Mouse (Mus musculus) forebrain, embryonic 13.5 days (tissue): ENCODE measurements at regions not wholly inside any gene's neighbourhood (a gene's known extent, or its start where the extent isn't known, plus 50 kb on each side); places are given as distances from the start of the nearest gene placed in this dataset.

Source experiments
- ATAC-seq: fragments of 200-750 bp; cut with Nextera tagmentation; 2 replicates; pipeline ENCODE4 v1.8.0; 2017
- H3K27ac ChIP-seq: fragments of 300-500 bp; sonication (generic); 2 replicates; pipeline ENCODE4 v1.5.1; 2015; ENCODE audit warnings: inconsistent platforms, mild to moderate bottlenecking, moderate library complexity
- H3K27me3 ChIP-seq: fragments of 300-500 bp; sonication (generic); 2 replicates; pipeline ENCODE4 v1.6.1; 2015; ENCODE audit warnings: mild to moderate bottlenecking, inconsistent platforms
- H3K36me3 ChIP-seq: fragments of 300-500 bp; sonication (generic); 2 replicates; pipeline ENCODE4 v1.6.1; 2015; ENCODE audit warnings: mild to moderate bottlenecking, inconsistent platforms; ENCODE audit not compliant: poor library complexity, severe bottlenecking
- H3K4me1 ChIP-seq: fragments of 300-500 bp; sonication (generic); 2 replicates; pipeline ENCODE4 v1.6.1; 2015; ENCODE audit warnings: inconsistent platforms
- H3K4me2 ChIP-seq: fragments of 300-500 bp; sonication (generic); 2 replicates; pipeline ENCODE4 v1.6.1; 2015; ENCODE audit warnings: inconsistent platforms, mild to moderate bottlenecking, moderate library complexity
- H3K4me3 ChIP-seq: fragments of 300-500 bp; sonication (generic); 2 replicates; pipeline ENCODE4 v1.5.1; 2015; ENCODE audit warnings: mild to moderate bottlenecking, inconsistent platforms
- H3K9ac ChIP-seq: fragments of 300-500 bp; sonication (generic); 2 replicates; pipeline ENCODE4 v1.6.1; 2015; ENCODE audit warnings: mild to moderate bottlenecking, inconsistent platforms
- H3K9me3 ChIP-seq: fragments of 300-500 bp; sonication (generic); replicated peaks from 2 replicates; pipeline ENCODE4 v1.6.1; 2016; ENCODE audit warnings: inconsistent platforms
- WGBS: fragments of 180-500 bp; shearing (Covaris S2); methylation state at CpG from one replicate; pipeline ENCODE4 v1.1.7; 2015; 5-methylcytosine and 5-hydroxymethylcytosine counted together

DNA sequence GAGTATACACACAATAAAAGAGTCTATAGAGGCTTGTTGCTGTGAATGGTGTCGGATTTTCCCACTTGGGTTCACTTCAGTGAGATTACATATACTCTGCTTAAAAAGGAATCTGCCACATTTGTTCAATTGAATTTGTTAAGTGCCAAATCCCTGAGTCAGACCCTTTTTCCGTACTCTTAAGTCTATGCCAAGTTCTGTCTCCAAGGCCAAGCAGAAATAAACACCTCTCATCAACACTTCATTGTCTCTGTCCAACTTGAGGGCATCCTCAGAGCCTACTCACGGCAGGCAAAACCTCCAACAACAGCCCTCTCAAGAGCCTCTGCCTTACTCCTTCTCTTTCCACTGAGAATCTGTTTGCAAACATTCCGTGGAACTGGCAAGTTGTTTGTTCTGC lies 325.6 kb upstream of the Nr2f2 start:
- H3K9me3 ChIP-seq = no peaks in the 10 kb centered on the region
- H3K9ac ChIP-seq = no peak overlapping the region
- 77% methylated on average over 4 of the region's 4 CpGs for WGBS
- no peaks in the 10 kb centered on the region for H3K36me3 ChIP-seq
- ATAC-seq = no peak
- H3K27ac ChIP-seq = no peak overlapping the region
- H3K4me1 ChIP-seq = no peaks in the 10 kb centered on the region
- no peak overlapping the region for H3K4me2 ChIP-seq
- H3K27me3 ChIP-seq = no peaks in the 10 kb centered on the region
- no peak overlapping the region for H3K4me3 ChIP-seq

DNA sequence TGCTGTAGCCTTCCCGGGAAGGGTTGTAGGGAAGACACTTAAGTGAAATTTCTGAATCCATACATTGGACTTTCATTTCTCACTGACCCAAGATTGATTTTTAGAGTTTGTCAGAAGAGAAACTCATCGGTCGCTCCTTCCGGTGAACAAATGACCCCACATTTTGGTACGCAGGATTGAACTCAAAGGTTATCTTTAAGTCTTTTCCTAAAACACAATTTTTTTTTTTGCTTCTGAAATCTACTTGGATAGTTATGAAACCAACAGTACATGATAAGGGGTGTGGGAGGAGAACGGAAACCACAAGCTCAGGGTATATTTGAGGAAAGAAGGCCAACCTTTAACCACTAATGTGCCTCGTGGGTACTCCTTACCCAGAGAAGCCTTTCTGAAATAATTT lies 324.3 kb upstream of the Nr2f2 start:
- H3K9ac ChIP-seq = no peak overlapping the region
- H3K36me3 ChIP-seq = no peaks in the 10 kb centered on the region
- WGBS = 95% methylated on average over 7 of the region's 7 CpGs
- H3K9me3 ChIP-seq = no peaks in the 10 kb centered on the region
- no peaks in the 10 kb centered on the region for H3K4me1 ChIP-seq
- H3K27me3 ChIP-seq = no peaks in the 10 kb centered on the region
- no peak overlapping the region for H3K27ac ChIP-seq
- no peak overlapping the region for H3K4me2 ChIP-seq
- no peak overlapping the region for H3K4me3 ChIP-seq
- ATAC-seq = no peak

DNA sequence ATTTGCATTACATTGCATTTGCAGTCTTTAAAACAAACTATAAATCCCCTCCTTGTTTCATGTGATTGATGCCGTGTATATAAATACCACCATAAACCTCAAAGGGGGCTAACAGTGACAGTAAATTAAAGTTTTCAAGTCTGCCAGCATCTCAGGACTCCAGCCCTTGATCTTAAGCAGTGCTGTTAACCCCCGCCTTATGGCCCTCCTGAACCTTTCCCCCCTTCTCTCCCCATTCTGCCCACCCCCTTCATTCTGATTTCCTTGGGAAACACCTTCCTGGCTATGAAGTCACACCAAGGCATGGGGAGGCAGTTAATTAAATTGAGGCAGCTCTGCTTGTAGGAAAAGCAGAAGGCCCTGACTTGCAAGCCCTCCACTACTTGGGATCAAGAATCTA lies 302.5 kb upstream of the Nr2f2 start:
- 71% methylated on average over 2 of the region's 2 CpGs for WGBS
- no peaks in the 10 kb centered on the region for H3K9me3 ChIP-seq
- H3K27me3 ChIP-seq = no peaks in the 10 kb centered on the region
- H3K4me1 ChIP-seq = no peaks in the 10 kb centered on the region
- no peak for ATAC-seq
- H3K4me3 ChIP-seq = no peak overlapping the region
- no peaks in the 10 kb centered on the region for H3K36me3 ChIP-seq
- no peak overlapping the region for H3K27ac ChIP-seq
- no peak overlapping the region for H3K4me2 ChIP-seq
- H3K9ac ChIP-seq = no peak overlapping the region

DNA sequence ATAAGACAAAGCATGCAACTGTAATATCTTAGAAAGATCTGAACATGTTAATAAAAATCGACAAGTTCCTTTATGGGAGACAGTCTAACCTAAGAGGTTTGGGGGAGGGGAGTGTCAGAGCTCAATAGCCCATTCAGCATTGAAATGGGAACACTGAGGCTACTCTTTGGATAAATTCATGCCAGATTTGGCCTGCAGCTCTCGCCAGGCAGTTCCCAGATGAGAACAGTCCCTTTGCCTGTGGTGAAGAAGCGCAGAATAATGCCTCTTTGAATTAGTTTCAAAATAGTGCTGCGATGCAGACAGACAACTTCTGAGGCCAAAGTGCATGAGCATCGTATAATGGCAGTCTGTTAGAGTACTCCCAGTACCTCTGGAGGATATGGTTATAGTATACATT lies 293.6 kb upstream of the Nr2f2 start:
- no peaks in the 10 kb centered on the region for H3K27me3 ChIP-seq
- ATAC-seq = no peak
- H3K4me2 ChIP-seq = no peak overlapping the region
- H3K4me1 ChIP-seq = no peaks in the 10 kb centered on the region
- no peak overlapping the region for H3K4me3 ChIP-seq
- H3K27ac ChIP-seq = no peak overlapping the region
- no peak overlapping the region for H3K9ac ChIP-seq
- no peaks in the 10 kb centered on the region for H3K36me3 ChIP-seq
- no peaks in the 10 kb centered on the region for H3K9me3 ChIP-seq
- WGBS = 64% methylated on average over 5 of the region's 5 CpGs

DNA sequence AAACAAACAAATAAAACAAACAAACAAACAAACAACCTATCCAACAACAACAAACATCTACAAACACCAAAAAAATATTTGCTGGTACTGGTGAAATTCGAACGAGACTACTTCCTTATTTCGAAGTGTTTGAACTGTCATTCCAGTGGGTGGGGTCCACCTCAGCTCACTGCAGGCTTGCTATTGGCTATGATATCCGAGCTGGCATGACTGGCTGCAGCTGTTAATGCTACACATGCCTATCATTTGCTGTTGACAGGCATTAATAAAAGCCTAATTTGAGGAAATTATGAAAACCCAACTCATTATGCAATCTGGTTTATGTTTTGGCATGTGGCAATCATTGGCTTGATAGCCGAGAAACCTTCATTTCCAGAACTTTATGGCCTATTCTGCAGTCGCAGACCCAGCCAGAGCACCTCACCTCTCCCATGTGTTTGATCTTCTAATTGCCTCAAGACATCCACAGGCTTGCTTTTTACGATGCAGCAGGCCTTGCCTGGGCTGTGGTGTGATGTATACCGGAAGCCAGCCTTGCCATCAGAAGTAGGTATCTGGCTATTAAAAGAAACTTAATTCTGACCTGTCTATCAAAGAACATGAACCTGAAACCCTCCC lies 283.3 kb upstream of the Nr2f2 start:
- Histone ChIP-seq H3K27ac (no peak overlapping the region), H3K27me3 (no peaks in the 10 kb centered on the region), H3K9ac (no peak overlapping the region), H3K4me2 (no peak overlapping the region), H3K4me1 (no peaks in the 10 kb centered on the region), H3K9me3 (no peaks in the 10 kb centered on the region), H3K4me3 (no peak overlapping the region), H3K36me3 (no peaks in the 10 kb centered on the region)
- 81% methylated on average over 8 of the region's 8 CpGs for WGBS
- ATAC-seq = no peak

DNA sequence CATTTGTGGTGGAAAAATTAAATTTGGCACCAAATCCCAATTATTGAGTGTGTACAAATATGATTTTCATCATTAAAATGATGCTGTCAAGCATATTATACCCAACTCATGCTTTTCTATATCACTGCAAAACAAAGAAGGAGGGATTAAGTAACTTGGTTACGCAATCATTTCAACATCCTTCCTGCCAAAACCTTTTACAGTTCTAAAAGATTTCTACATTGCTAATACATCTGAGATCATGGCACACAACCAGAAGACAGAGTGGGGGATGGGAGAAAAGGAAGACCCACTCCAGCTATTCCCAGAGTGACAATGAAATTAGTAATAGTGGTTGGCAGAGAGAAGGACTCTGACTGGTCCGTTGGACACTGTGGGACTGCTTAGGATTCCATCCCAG lies 280.3 kb upstream of the Nr2f2 start:
- WGBS = 73% methylated on average over 2 of the region's 2 CpGs
- no peak overlapping the region for H3K4me2 ChIP-seq
- 0 out of 2 replicates have a peak, but pooled peaks have one; percentile 13 for ATAC-seq
- H3K36me3 ChIP-seq = no peaks in the 10 kb centered on the region
- no peaks in the 10 kb centered on the region for H3K27me3 ChIP-seq
- no peaks in the 10 kb centered on the region for H3K9me3 ChIP-seq
- H3K27ac ChIP-seq = no peak overlapping the region
- H3K9ac ChIP-seq = no peak overlapping the region
- H3K4me1 ChIP-seq = peaks cover 8% of the 10 kb centered on the region
- H3K4me3 ChIP-seq = no peak overlapping the region

DNA sequence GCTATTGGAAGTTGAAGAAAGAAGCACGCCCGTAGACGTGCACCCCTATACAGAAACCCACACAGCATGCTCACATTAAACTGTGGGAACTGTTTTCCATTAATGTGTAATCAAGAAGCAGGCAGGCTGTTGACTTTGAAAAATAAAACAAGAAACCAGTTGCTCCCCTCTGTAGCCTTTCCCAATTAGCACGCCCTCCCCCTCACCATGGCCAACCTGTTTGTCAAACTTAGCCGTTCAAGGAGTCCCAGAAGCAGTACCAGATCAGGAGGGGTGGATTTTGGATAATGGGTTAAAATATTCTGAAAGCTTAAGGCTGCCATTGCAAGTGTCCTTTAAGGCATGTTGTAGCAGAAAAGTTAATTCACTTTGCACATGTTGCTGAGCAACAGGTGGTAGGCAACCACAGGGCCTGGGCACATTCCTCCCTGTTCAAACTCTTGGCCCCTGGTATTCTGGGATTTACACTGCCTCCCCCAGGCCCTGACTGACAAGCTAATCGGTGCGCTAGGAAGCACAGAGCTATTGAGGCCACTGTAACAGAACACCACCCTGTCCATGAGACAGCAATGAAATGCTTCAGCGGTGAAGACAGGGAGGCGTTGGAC lies 277.3 kb upstream of the Nr2f2 start:
- ATAC-seq = 0 out of 2 replicates have a peak, but pooled peaks have one; percentile 50
- WGBS = 34% methylated on average over 9 of the region's 9 CpGs

DNA sequence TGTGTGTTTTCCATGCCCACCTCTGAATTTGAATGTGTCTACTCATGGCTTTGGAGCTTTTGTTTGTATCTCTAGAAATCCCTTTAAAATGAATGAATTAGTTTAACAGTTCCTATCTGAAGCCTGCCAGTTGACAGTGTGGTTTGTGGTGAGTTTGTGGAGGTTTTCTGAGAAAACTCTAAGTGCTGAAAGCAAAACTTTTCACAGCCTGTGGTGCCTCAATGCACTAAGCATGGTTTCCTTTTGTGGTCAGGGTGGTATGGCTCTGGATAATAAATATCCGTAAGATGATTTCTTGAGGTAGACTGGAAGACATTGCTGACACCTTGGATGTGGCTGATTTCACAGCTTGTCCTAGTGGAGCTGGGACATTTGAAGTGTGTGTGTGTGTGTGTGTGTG lies 276.5 kb upstream of the Nr2f2 start:
- Histone ChIP-seq H3K4me1 (peaks cover 12% of the 10 kb centered on the region), H3K4me2 (no peak overlapping the region), H3K9me3 (no peaks in the 10 kb centered on the region), H3K36me3 (no peaks in the 10 kb centered on the region), H3K4me3 (no peak overlapping the region), H3K27ac (no peak overlapping the region), H3K9ac (no peak overlapping the region), H3K27me3 (peaks cover 4% of the 10 kb centered on the region; the same call in 1 of the 2 replicates)
- no peak for ATAC-seq
- WGBS = 96% methylated on average over 1 of the region's 1 CpGs

More for the DNA sequence above, 277.3 kb upstream of the Nr2f2 start:
- H3K4me3 ChIP-seq = no peak overlapping the region
- no peak overlapping the region for H3K4me2 ChIP-seq
- H3K4me1 ChIP-seq = peaks cover 12% of the 10 kb centered on the region
- no peaks in the 10 kb centered on the region for H3K36me3 ChIP-seq
- H3K27ac ChIP-seq = no peak overlapping the region
- no peaks in the 10 kb centered on the region for H3K9me3 ChIP-seq
- peaks cover 4% of the 10 kb centered on the region; the same call in 1 of the 2 replicates for H3K27me3 ChIP-seq
- H3K9ac ChIP-seq = no peak overlapping the region

DNA sequence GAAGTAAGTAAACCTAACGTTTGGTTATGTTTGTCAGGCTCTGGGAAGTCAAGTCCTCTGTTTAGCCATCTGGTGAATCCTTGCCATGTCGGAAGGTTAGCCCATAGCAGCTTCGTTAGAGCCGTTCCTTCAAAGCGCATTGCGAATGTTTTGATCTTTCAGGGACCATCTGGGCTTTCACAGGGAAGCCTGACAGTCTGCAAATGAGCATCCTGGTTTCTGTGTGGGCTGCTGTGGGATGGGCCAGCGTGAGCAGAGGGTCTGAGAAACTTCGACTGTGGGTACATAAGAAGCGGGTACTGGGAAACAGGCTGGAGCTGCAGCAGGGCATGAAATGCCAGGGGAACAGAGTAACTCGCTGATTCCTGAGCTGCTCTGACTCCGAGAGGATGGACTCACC lies 274.7 kb upstream of the Nr2f2 start:
- peaks cover 12% of the 10 kb centered on the region for H3K4me1 ChIP-seq
- H3K9ac ChIP-seq = no peak overlapping the region
- H3K36me3 ChIP-seq = no peaks in the 10 kb centered on the region
- no peak overlapping the region for H3K4me3 ChIP-seq
- peak; percentile 78 for ATAC-seq
- H3K4me2 ChIP-seq = no peak overlapping the region
- H3K27ac ChIP-seq = no peak overlapping the region
- 41% methylated on average over 11 of the region's 11 CpGs for WGBS
- H3K9me3 ChIP-seq = no peaks in the 10 kb centered on the region
- H3K27me3 ChIP-seq = peaks cover 4% of the 10 kb centered on the region; the same call in 1 of the 2 replicates

DNA sequence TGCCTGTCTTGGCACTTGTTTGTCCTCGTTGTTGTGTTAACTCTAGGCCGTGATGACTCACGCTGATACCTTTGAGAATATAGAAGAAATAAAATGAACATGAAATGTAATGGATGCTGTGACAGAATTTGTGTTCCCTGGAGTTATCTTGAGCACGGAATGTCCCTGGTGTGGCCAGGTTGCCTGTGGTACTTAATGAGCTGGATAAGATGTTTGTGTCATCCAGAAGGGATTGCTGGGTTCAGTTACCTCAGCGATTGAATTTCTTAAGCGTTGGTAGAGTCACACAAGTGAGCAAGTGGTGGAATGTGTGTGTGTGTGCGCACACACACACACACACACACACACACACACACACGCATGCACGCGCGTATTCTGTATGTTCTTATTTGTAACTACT lies 274.0 kb upstream of the Nr2f2 start:
- Histone ChIP-seq H3K4me2 (no peak overlapping the region), H3K4me1 (peaks cover 12% of the 10 kb centered on the region), H3K9me3 (no peaks in the 10 kb centered on the region), H3K27ac (no peak overlapping the region), H3K4me3 (no peak overlapping the region), H3K27me3 (peaks cover 4% of the 10 kb centered on the region; the same call in 1 of the 2 replicates), H3K36me3 (no peaks in the 10 kb centered on the region), H3K9ac (no peak overlapping the region)
- 87% methylated on average over 11 of the region's 11 CpGs for WGBS
- no peak for ATAC-seq

DNA sequence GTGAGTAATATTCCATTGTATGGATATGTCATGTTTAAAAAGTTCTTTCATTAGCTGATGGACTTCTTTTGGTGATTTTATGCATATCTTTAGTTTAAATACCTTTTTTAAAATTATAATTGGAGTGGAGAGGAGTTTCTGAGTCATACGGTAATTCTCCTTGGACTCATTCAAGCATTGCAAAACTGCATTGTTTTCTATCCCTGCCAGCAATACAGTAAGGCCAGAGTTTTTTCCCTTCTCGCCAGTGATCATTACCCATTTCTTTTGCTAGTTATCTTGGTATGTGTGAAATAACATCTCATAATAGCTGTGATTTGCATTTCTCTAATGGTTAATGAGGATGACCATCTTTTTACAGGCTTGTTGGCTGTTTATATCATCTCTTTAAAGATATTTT lies 271.6 kb upstream of the Nr2f2 start:
- no peak overlapping the region for H3K27ac ChIP-seq
- no peak overlapping the region for H3K4me2 ChIP-seq
- peaks cover 4% of the 10 kb centered on the region; the same call in 1 of the 2 replicates for H3K27me3 ChIP-seq
- H3K4me1 ChIP-seq = peaks cover 14% of the 10 kb centered on the region
- H3K4me3 ChIP-seq = no peak overlapping the region
- no peaks in the 10 kb centered on the region for H3K9me3 ChIP-seq
- H3K36me3 ChIP-seq = no peaks in the 10 kb centered on the region
- H3K9ac ChIP-seq = no peak overlapping the region
- ATAC-seq = no peak
- 32% methylated on average over 2 of the region's 2 CpGs for WGBS

DNA sequence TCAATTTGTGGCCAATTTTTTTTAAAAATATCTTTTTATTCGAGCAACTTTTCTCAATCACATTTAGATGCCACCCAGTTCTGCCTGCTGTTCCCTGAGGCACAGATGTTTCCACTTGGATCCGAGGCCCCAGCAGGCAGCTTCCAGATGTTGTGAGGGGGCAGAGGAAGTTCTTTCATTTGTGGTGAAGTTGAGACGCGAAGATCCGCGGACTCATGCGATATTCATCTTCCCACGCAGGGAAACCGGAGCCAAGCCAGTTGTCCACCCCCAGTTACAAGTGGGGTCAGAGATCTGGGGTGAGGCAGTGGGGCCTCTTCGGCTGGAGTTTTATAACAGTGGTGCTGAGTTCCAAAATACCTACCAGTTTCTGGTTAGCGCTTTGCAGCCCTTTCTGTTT lies 267.5 kb upstream of the Nr2f2 start:
- Histone ChIP-seq H3K27me3 (no peaks in the 10 kb centered on the region; the same call in none of the 2 replicates), H3K36me3 (no peaks in the 10 kb centered on the region), H3K4me2 (no peak overlapping the region; the same call in 1 of the 2 replicates), H3K9ac (no peak overlapping the region), H3K4me1 (peaks cover 10% of the 10 kb centered on the region), H3K4me3 (no peak overlapping the region), H3K9me3 (no peaks in the 10 kb centered on the region), H3K27ac (no peak overlapping the region)
- 60% methylated on average over 11 of the region's 11 CpGs for WGBS
- ATAC-seq = no peak

DNA sequence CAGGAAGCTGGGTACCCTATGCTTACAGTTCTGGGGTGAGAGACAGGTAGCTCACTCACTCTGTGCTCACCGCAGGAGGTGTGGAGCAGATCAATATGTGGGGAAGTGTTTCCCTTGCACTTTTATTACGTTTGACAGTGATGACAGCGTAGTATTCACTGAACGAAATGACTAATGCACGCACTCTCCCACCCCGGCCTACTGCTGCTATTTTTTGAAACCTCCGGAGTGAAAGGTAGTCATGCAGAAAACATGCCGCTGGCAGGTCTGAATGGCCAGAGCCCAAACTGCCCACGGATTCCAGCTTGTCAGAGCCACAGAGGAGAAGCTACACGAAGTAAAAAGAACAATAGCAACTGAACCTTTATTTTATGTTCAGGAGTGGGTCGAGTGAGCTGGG lies 267.0 kb upstream of the Nr2f2 start:
- no peak overlapping the region for H3K27ac ChIP-seq
- H3K9me3 ChIP-seq = no peaks in the 10 kb centered on the region
- H3K4me1 ChIP-seq = peaks cover 10% of the 10 kb centered on the region
- no peak overlapping the region for H3K9ac ChIP-seq
- H3K27me3 ChIP-seq = no peaks in the 10 kb centered on the region; the same call in none of the 2 replicates
- no peaks in the 10 kb centered on the region for H3K36me3 ChIP-seq
- peak overlapping the region; percentile 15; the same call in 1 of the 2 replicates for H3K4me2 ChIP-seq
- WGBS = 10% methylated on average over 11 of the region's 11 CpGs
- H3K4me3 ChIP-seq = no peak overlapping the region
- peak; percentile 36; the same call in 1 of the 2 replicates for ATAC-seq
